Mouse (Mus musculus) heart, adult 8-10 months (tissue): ENCODE measurements around the gene Dip2b. TPM values are rescaled to one million over a fixed set of nuclear protein-coding genes. Genes with fewer than 3 reads are reported as not detected.

Source experiments
- DNase-seq: peaks from one replicate; pipeline ENCODE4 v3.0.0; 2022; ENCODE audit warnings: low spot score
- total RNA-seq, 4 experiments: library from RNA; stranded (reverse); gene quantifications; 2 replicates each; pipeline ENCODE4 v1.2.4; 2022

The Dip2b gene
- total RNA-seq, 4 experiments from 2014 or later: 19.1 to 25.3 (median 21.9) TPM

GRCm38 (mm10) chr15:100125245-100125644 lies 86.8 kb downstream of the Dip2b start:
- peak; percentile 41 for DNase-seq

GRCm38 (mm10) chr15:100126456-100127107 lies 88.1 kb downstream of the Dip2b start:
- peak; percentile 89 for DNase-seq

GRCm38 (mm10) chr15:100129151-100129790 lies 90.8 kb downstream of the Dip2b start:
- DNase-seq: peak; percentile 67

- DNase-seq: no peak
Measured at GRCm38 (mm10) chr15:100139665-100140064, 101.2 kb downstream of the Dip2b start.

- no peak for DNase-seq
Measured at GRCm38 (mm10) chr15:100140428-100140827, 102.0 kb downstream of the Dip2b start.

- no peak for DNase-seq
Measured at GRCm38 (mm10) chr15:100143091-100143801, 104.8 kb downstream of the Dip2b start.

GRCm38 (mm10) chr15:100144854-100145824 lies 106.7 kb downstream of the Dip2b start:
- no peak for DNase-seq

GRCm38 (mm10) chr15:100145917-100146316 lies 107.5 kb downstream of the Dip2b start:
- no peak for DNase-seq

GRCm38 (mm10) chr15:100150593-100150992 lies 112.1 kb downstream of the Dip2b start:
- DNase-seq: no peak

- DNase-seq: no peak
Measured at GRCm38 (mm10) chr15:100152321-100152720, 113.9 kb downstream of the Dip2b start.

GRCm38 (mm10) chr15:100153024-100153423 lies 114.6 kb downstream of the Dip2b start:
- DNase-seq: no peak

GRCm38 (mm10) chr15:100156095-100156707 lies 117.7 kb downstream of the Dip2b start:
- DNase-seq: no peak

GRCm38 (mm10) chr15:100156781-100157470 lies 118.5 kb downstream of the Dip2b start:
- DNase-seq: no peak

GRCm38 (mm10) chr15:100158985-100159384 lies 120.5 kb downstream of the Dip2b start:
- no peak for DNase-seq

- no peak for DNase-seq
Measured at GRCm38 (mm10) chr15:100161747-100162280, 123.3 kb downstream of the Dip2b start.

GRCm38 (mm10) chr15:100163381-100164051 lies 125.1 kb downstream of the Dip2b start:
- DNase-seq: no peak

GRCm38 (mm10) chr15:100166464-100166863 lies 128.0 kb downstream of the Dip2b start:
- DNase-seq: no peak

- DNase-seq: peak; percentile 43
Measured at GRCm38 (mm10) chr15:100167791-100168190, 129.3 kb downstream of the Dip2b start.

GRCm38 (mm10) chr15:100168191-100168606 lies 129.7 kb downstream of the Dip2b start:
- DNase-seq: peak; percentile 46

- DNase-seq: no peak
Measured at GRCm38 (mm10) chr15:100175176-100175575, 136.7 kb downstream of the Dip2b start.
